Mouse (Mus musculus): ENCODE results near the gene Pfdn5. TPM values are rescaled to one million over a fixed set of nuclear protein-coding genes. Genes with fewer than 3 reads are reported as not detected.

Pfdn5 gene
- total RNA-seq, 2 experiments from 2014 or later, result 386 to 396 TPM

DNA sequence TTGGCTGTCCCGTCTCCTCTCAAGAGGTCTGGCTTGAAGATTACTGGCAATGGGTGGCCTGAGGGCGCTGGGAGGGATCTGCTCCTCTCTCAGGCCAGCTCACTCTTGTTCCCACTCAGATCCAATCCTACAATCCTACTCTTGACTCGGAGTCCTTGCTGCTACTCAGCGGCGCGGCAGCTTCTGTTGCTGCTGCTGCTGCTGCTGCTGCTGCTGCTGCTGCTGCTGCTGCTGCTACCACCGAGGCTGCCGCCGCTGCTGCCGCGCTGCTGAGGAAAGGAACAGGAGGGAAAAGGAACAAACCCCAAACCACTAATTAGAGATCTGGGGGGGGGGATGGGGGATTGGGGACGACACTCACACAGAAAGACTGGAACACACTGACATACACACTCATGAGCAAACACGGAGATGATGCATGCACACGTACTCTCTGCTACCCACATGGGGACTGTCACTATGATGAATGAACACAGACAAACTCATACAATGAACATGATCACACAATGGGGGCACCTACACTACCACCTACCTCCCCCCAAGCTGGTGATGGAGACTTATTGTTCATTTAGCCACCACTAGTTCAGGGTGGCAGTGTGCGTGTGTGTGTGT, 40.9 kb downstream of the Pfdn5 start, which contains the start of gene Sp7:
Sp7 (minus strand) TSS at position 450 of the 612 bp plus-strand sequence.
- DNase-seq (ENCODE audit: extremely low spot score in 1 of 2, low spot score in 1 of 2), result no peak

DNA sequence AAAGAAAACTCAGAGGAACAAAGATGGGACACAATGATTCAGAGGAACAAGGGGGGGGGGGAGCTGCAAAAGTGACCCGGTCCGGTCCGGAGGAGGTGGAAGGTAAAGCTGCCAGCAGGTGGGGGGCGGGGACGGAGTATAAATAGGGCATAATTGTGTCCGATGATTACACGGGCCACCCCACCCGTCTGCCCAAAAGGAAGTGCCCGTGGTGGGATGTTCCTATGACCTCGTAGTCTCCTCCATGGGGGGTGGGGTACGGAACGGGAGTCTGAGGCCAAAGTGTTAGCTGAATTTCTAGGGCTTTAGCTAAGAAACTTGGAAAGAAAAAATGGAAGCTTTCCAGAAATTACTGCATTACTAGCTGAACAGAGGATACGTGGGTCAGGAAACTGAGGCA, 44.1 kb downstream of the Pfdn5 start:
- no peak for DNase-seq (ENCODE audit: extremely low spot score in 1 of 2, low spot score in 1 of 2)

DNA sequence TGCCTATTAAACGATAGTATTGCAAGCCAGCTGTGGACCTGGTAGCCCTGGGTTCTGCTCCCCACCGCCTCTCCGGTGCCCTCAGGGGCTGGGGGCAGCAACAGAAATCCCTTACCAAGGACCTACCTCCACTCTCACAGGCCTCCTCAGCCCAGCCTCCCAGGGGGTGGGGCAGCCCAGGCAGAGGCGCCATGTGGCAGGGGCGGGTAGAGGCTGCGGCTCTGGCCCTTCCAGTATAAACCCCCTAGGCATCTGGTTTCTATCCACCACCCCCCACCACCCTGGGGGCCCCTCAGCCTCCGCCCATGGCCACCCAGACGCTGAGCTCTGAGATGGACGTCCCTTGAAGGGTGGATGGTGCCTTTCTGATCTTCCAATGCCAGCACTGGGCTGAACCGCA, 44.8 kb downstream of the Pfdn5 start:
- no peak for DNase-seq (ENCODE audit: extremely low spot score in 1 of 2, low spot score in 1 of 2)

DNA sequence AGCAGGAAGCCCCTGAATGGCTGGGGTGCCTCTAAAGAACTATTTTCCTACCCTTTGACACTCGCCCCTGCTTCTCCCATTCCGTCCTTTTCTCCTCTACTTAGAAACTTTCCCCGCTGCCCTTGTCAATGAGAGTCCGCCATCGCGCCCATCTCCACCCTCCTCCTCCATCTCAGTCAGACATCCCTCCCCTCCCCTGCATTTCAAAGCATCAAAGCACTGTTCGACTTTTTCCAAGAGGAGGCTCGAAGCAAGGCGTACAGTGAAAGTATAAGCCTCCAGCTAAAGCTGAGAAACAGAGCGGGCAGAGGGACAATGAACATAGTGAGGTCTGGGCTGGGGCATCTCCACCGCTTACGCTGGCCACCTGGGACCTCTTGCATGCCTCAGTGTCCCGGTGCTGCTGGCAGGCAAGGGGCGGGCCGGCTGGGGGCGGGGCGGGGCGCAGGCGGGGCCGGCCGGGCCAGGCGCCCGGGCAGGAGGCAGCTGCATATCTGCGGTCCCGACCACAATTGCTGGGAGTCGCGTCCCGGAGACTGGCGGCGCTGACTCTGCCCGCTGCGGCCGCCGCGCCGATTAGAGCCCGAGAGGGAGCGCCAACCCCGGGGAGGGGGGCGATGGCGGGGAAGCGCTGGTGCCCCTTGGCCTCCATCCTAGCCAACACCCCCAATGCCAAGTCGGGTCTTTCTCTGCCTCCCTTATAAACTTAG, 50.7 kb downstream of the Pfdn5 start:
- DNase-seq (ENCODE audit: extremely low spot score in 1 of 2, low spot score in 1 of 2), result peak in 1 of 2 experiments; percentile 27

DNA sequence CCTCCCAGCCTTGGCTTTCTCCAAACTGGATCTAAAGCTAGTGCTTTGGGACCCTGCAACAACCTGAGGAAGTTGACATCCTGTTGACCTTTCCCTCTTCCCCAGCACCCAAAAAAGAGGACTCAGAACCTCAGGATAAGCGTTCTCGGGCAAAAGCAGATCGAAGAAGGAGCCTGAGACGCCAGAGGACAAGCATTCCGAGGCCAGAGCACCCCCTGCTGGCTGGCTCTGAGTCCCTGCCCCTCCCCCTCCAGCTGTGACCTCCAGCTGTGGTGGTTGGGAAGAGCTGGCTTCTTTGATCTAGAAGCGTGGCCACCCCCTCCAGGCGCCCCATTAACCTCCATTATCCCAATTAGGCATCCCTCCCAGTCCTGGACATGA, 51.2 kb downstream of the Pfdn5 start:
- peak; percentile 62 to 73 for DNase-seq (ENCODE audit: extremely low spot score in 1 of 2, low spot score in 1 of 2)

DNA sequence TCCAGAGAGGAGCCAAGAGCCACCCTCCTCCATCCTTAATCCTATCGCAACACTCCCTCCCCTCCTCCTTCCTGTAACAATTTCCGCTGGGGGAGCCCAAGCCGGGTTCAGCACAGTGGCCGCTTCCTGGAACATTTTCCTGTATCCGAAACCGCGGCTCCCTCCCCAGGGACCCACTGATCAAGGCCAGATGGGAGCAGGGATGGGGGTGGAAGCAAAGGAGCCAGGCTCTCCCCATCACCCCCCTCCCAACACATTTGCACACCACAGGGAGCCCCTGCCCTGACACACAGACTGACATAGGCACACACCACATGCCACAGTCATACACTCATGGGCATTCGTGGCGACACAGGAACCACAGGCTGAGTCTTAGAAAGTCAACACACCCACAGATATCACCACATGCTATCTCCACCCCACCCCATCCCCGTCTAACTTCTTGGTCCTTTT, 51.9 kb downstream of the Pfdn5 start:
- DNase-seq (ENCODE audit: extremely low spot score in 1 of 2, low spot score in 1 of 2), result no peak

Other genes starting within 250 kb of the Pfdn5 start
- 10 to 100 TPM; 13.3 to 15.0 TPM for gene Tns2, start 225.7 kb upstream of the Pfdn5 start, total RNA-seq (2021)
- 100 to 1,000 TPM; 149 to 154 TPM for gene Spryd3, start 189.9 kb upstream of the Pfdn5 start, total RNA-seq (2021)
- gene Igfbp6, start 181.8 kb upstream of the Pfdn5 start, total RNA-seq (2021), result 10 to 100 TPM in 1 of 2 experiments, 1 to 10 TPM in 1; 8.0 to 11.1 TPM
- gene Soat2, start 175.6 kb upstream of the Pfdn5 start, total RNA-seq (2021), result not detected
- gene Zfp740, start 122.9 kb upstream of the Pfdn5 start, total RNA-seq (2021), result 10 to 100 TPM; 66.6 to 70.2 TPM
- gene Csad, start 121.4 kb upstream of the Pfdn5 start, total RNA-seq (2021), result 10 to 100 TPM; 32.5 to 38.4 TPM
- 1 to 10 TPM; 2.0 to 2.3 TPM for gene Itgb7, start 94.2 kb upstream of the Pfdn5 start, total RNA-seq (2021)
- gene Rarg, start 68.6 kb upstream of the Pfdn5 start, total RNA-seq (2021), result 10 to 100 TPM; 13.1 to 13.6 TPM
- gene Gm9918, start 55.6 kb upstream of the Pfdn5 start, total RNA-seq (2021), result not detected
- 10 to 100 TPM; 39.0 to 39.6 TPM for gene Mfsd5, start 46.7 kb upstream of the Pfdn5 start, total RNA-seq (2021)
- 1 to 10 TPM; 2.9 to 3.5 TPM for gene Espl1, start 29.9 kb upstream of the Pfdn5 start, total RNA-seq (2021)
- 10 to 100 TPM; 63.0 to 66.1 TPM for gene Myg1, start 5.6 kb downstream of the Pfdn5 start, total RNA-seq (2021)
- 10 to 100 TPM; 19.6 to 23.1 TPM for gene Aaas, start 24.7 kb downstream of the Pfdn5 start, total RNA-seq (2021)
- under 1 TPM; 0.86 to 0.99 TPM for gene Sp7, start 41.1 kb downstream of the Pfdn5 start, total RNA-seq (2021)
- gene Sp1, start 80.0 kb downstream of the Pfdn5 start, total RNA-seq (2021), result 10 to 100 TPM; 22.5 to 24.2 TPM
- gene Amhr2, start 119.3 kb downstream of the Pfdn5 start, total RNA-seq (2021), result under 1 TPM; 0.80 to 0.91 TPM
- 10 to 100 TPM; 32.2 to 36.9 TPM for gene Prr13, start 132.9 kb downstream of the Pfdn5 start, total RNA-seq (2021)
- 100 to 1,000 TPM; 449 to 472 TPM for gene Pcbp2, start 144.4 kb downstream of the Pfdn5 start, total RNA-seq (2021)
- gene Gm10337, start 177.6 kb downstream of the Pfdn5 start, total RNA-seq (2021), result not detected
- 100 to 1,000 TPM in 1 of 2 experiments, 10 to 100 TPM in 1; 94.0 to 102 TPM for gene Map3k12, start 190.9 kb downstream of the Pfdn5 start, total RNA-seq (2021)
- 10 to 100 TPM; 32.8 to 40.4 TPM for gene Tarbp2, start 192.1 kb downstream of the Pfdn5 start, total RNA-seq (2021)
- 1 to 10 TPM; 2.1 to 3.0 TPM for gene Npff, start 198.8 kb downstream of the Pfdn5 start, total RNA-seq (2021)

Measured in layer of hippocampus, postnatal 25 days (tissue).